Mouse (Mus musculus): ENCODE measurements around the gene Pank3. TPM values are rescaled to one million over a fixed set of nuclear protein-coding genes. Genes with fewer than 3 reads are reported as not detected.

Pank3 gene
- polyA plus RNA-seq, 2 experiments, result 4.0 to 4.4 TPM

- 86% methylated on average over 3 of the region's 3 CpGs for WGBS (ENCODE audit: insufficient replicate concordance)
- ATAC-seq (ENCODE audit: insufficient read depth) (no peak), DNase-seq (ENCODE audit: low read depth in 3 of 3, low spot score in 3 of 3) (no peak)
- Histone ChIP-seq H3K9ac (replicated peaks) (no peak overlapping the region), H3K36me3 (replicated peaks; ENCODE audit: control insufficient read depth, insufficient read depth, low read depth) (peaks cover 25% of the 10 kb centered on the region), H3K9me3 (ENCODE audit: control insufficient read depth, low read length) (no peaks in the 10 kb centered on the region), H3K4me2 (ENCODE audit: low read depth) (no peak overlapping the region), H3K4me3 (ENCODE audit: insufficient read depth in 1 of 2, low read depth in 2 of 2, low read length in 2 of 2) (no peak overlapping the region), H3K27ac (no peak overlapping the region), H3K27me3 (ENCODE audit: control insufficient read depth, insufficient read depth, low read length) (no peaks in the 10 kb centered on the region), H3K4me1 (replicated peaks; ENCODE audit: control insufficient read depth in 2 of 2, insufficient read depth in 2 of 2, low read length in 1 of 2) (peaks cover 0 to 7% of the 10 kb centered on the region in 2 experiments; a peak in 3 of 4 replicates)
- TF ChIP-seq CTCF (IDR thresholded peaks at IDR 0.05; ENCODE audit: low read depth) (no peak), EP300 (IDR thresholded peaks at IDR 0.05; ENCODE audit: low read depth) (no peak)
Observed at GRCm38 (mm10) chr11:35775606-35776005, 6.3 kb downstream of the Pank3 start.

DNA sequence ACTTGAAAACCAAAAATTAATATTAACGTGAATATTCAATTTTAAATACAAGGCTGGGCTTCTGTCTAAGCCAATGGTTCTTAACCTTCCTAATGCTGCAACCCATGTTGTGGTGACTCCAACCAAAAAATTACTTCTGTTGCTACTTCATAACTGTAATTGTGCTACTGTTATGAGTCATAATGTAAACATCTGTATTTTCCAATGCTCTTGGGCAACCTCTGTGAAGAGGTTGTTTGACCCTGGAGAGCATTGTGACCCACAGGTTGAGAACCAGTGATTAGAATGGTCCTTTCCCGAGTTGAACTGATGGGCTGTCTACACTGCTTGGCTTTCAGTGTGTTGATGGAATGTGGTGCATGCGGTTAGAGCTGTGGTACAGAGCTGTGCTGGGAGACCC is 7.2 kb downstream of the Pank3 start:
- WGBS (ENCODE audit: insufficient replicate concordance), result 76% methylated on average over 3 of the region's 3 CpGs
- no peak for DNase-seq (ENCODE audit: low read depth in 3 of 3, low spot score in 3 of 3)
- H3K4me3 ChIP-seq (ENCODE audit: insufficient read depth in 1 of 2, low read depth in 2 of 2, low read length in 2 of 2), result no peak overlapping the region

DNA sequence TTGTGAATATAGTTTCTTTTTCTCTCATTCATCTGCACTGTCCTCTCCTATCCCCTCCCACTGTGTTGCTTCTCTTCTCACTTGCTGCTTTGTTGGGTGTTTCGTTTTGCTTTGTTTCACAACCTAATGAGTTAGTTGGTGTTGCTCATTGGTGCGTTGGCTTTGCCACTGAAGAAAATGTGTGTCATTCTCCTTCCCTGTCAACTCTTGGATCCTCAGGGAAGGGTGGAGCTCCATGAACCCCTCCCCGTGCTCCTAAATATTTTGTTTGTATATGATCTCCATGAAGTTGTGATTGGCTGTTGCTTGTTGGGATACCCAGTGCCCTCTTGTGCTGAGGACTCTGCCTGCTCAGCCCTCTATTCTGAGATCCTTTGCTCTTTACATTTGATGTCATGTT is 11.1 kb downstream of the Pank3 start:
- TF ChIP-seq EP300 (IDR thresholded peaks at IDR 0.05; ENCODE audit: low read depth) (no peak), CTCF (IDR thresholded peaks at IDR 0.05; ENCODE audit: low read depth) (no peak)
- Histone ChIP-seq H3K4me2 (ENCODE audit: low read depth) (no peak overlapping the region), H3K27ac (no peak overlapping the region), H3K4me3 (ENCODE audit: insufficient read depth in 1 of 2, low read depth in 2 of 2, low read length in 2 of 2) (no peak overlapping the region), H3K36me3 (replicated peaks; ENCODE audit: control insufficient read depth, insufficient read depth, low read depth) (peaks cover 52% of the 10 kb centered on the region), H3K9me3 (ENCODE audit: control insufficient read depth, low read length) (no peaks in the 10 kb centered on the region), H3K4me1 (replicated peaks; ENCODE audit: control insufficient read depth in 2 of 2, insufficient read depth in 2 of 2, low read length in 1 of 2) (no peaks in the 10 kb centered on the region), H3K9ac (replicated peaks) (no peak overlapping the region), H3K27me3 (ENCODE audit: control insufficient read depth, insufficient read depth, low read length) (no peaks in the 10 kb centered on the region)
- ATAC-seq (ENCODE audit: insufficient read depth), result no peak
- WGBS (ENCODE audit: insufficient replicate concordance), result 70% methylated on average over 3 of the region's 3 CpGs
- no peak for DNase-seq (ENCODE audit: low read depth in 3 of 3, low spot score in 3 of 3)

More for the DNA sequence above, 7.2 kb downstream of the Pank3 start:
- Histone ChIP-seq H3K4me2 (ENCODE audit: low read depth) (no peak overlapping the region), H3K27ac (no peak overlapping the region), H3K36me3 (replicated peaks; ENCODE audit: control insufficient read depth, insufficient read depth, low read depth) (peaks cover 25% of the 10 kb centered on the region), H3K4me1 (replicated peaks; ENCODE audit: control insufficient read depth in 2 of 2, insufficient read depth in 2 of 2, low read length in 1 of 2) (no peaks in the 10 kb centered on the region), H3K27me3 (ENCODE audit: control insufficient read depth, insufficient read depth, low read length) (no peaks in the 10 kb centered on the region), H3K9ac (replicated peaks) (no peak overlapping the region), H3K9me3 (ENCODE audit: control insufficient read depth, low read length) (no peaks in the 10 kb centered on the region)
- TF ChIP-seq CTCF (IDR thresholded peaks at IDR 0.05; ENCODE audit: low read depth) (no peak), EP300 (IDR thresholded peaks at IDR 0.05; ENCODE audit: low read depth) (no peak)
- ATAC-seq (ENCODE audit: insufficient read depth), result no peak

DNA sequence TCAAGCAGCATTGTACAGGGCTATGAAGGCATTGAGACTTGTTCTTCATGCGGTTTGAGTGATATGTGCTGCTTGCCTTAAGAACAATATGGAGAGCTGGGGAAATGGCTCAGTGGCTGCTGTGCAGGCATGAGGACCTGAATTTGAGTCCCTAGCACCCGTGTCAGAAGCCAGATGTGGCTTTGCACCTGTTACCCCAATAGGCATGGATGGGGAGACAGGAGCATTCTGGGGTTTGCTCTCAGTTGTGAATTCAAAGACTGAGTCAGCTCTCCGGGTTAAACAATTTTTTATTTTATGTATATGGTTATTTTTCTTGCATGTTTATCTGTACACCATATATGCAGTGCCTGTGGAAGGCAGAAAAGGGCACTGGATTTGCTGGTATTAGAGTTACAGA is 13.2 kb downstream of the Pank3 start:
- Histone ChIP-seq H3K9ac (replicated peaks) (no peak overlapping the region), H3K9me3 (ENCODE audit: control insufficient read depth, low read length) (no peaks in the 10 kb centered on the region), H3K4me3 (ENCODE audit: insufficient read depth in 1 of 2, low read depth in 2 of 2, low read length in 2 of 2) (no peak overlapping the region), H3K4me1 (replicated peaks; ENCODE audit: control insufficient read depth in 2 of 2, insufficient read depth in 2 of 2, low read length in 1 of 2) (no peaks in the 10 kb centered on the region), H3K36me3 (replicated peaks; ENCODE audit: control insufficient read depth, insufficient read depth, low read depth) (peaks cover 46% of the 10 kb centered on the region), H3K4me2 (ENCODE audit: low read depth) (no peak overlapping the region), H3K27ac (no peak overlapping the region), H3K27me3 (ENCODE audit: control insufficient read depth, insufficient read depth, low read length) (no peaks in the 10 kb centered on the region)
- WGBS (ENCODE audit: insufficient replicate concordance), result 79% methylated on average over 3 of the region's 3 CpGs
- no peak for TF ChIP-seq EP300 (IDR thresholded peaks at IDR 0.05; ENCODE audit: low read depth)
- no peak for TF ChIP-seq CTCF (IDR thresholded peaks at IDR 0.05; ENCODE audit: low read depth)
- ATAC-seq (ENCODE audit: insufficient read depth) (no peak), DNase-seq (ENCODE audit: low read depth in 3 of 3, low spot score in 3 of 3) (no peak)

DNA sequence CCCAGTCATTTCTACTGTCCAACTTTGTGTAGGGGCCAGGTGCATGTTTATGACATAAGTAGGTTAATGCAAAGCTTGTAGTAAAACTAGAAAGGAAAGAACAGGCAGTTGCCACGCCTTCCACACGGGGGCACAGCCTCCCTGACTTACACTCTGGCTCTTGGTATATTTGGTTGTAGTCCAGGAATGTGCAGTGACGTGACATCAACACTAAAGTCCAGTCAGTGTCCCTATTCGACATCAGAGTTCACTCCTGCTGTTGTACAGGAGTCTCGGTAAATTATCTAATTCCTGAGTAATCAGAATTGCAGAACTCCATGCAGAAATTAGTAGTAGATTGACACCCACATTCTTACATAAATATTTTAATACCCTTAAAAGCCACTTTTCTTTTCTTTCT is 13.8 kb downstream of the Pank3 start:
- TF ChIP-seq EP300 (IDR thresholded peaks at IDR 0.05; ENCODE audit: low read depth), result no peak
- TF ChIP-seq CTCF (IDR thresholded peaks at IDR 0.05; ENCODE audit: low read depth), result no peak
- no peak for DNase-seq (ENCODE audit: low read depth in 3 of 3, low spot score in 3 of 3)
- no peaks in the 10 kb centered on the region for H3K27me3 ChIP-seq (ENCODE audit: control insufficient read depth, insufficient read depth, low read length)

More for the DNA sequence above, 13.8 kb downstream of the Pank3 start:
- no peak overlapping the region for H3K4me2 ChIP-seq (ENCODE audit: low read depth)
- WGBS (ENCODE audit: insufficient replicate concordance), result 74% methylated on average over 5 of the region's 5 CpGs
- H3K36me3 ChIP-seq (replicated peaks; ENCODE audit: control insufficient read depth, insufficient read depth, low read depth), result peaks cover 41% of the 10 kb centered on the region
- no peak overlapping the region for H3K4me3 ChIP-seq (ENCODE audit: insufficient read depth in 1 of 2, low read depth in 2 of 2, low read length in 2 of 2)
- ATAC-seq (ENCODE audit: insufficient read depth), result no peak
- no peak overlapping the region for H3K9ac ChIP-seq (replicated peaks)
- H3K4me1 ChIP-seq (replicated peaks; ENCODE audit: control insufficient read depth in 2 of 2, insufficient read depth in 2 of 2, low read length in 1 of 2), result no peaks in the 10 kb centered on the region
- H3K9me3 ChIP-seq (ENCODE audit: control insufficient read depth, low read length), result no peaks in the 10 kb centered on the region
- no peak overlapping the region for H3K27ac ChIP-seq
